26 mouse cellular contexts compared by ENCODE assay signal in genomic region chr1:188999981-189000380, GRCm38 (mm10). TPM values are rescaled to one million over a fixed set of nuclear protein-coding genes. Genes with fewer than 3 reads are reported as not detected.
DNase-seq lines count a peak whose midpoint lies in the region; ATAC-seq and TF ChIP-seq lines count a peak whose summit lies in the region.
"Had no signal": no experiment of that assay in that cellular context is flagged by ENCODE, and none has a peak within 500 bp of the region (broad histone marks: within the 10 kb centered on the region; RNA-seq: fewer than 3 reads in every experiment).

No protein-coding gene starts in this region.

- no peak overlapping the region for H3K9ac ChIP-seq in liver, postnatal 0 days (replicated peaks)
- H3K9ac ChIP-seq in liver, embryonic 11.5 days (ENCODE audit: low read depth, low read length): no peak overlapping the region
- H3K9ac ChIP-seq: forebrain, embryonic 13.5 days; heart, embryonic 12.5 days; heart, embryonic 15.5 days; hindbrain, embryonic 12.5 days; hindbrain, embryonic 15.5 days had no signal

- no peaks in the 10 kb centered on the region for H3K27me3 ChIP-seq in liver, postnatal 0 days (ENCODE audit: insufficient read depth, low read length)
- H3K27me3 ChIP-seq in liver, embryonic 11.5 days (replicated peaks; ENCODE audit: control insufficient read depth, insufficient read depth, low read length): no peaks in the 10 kb centered on the region
- H3K27me3 ChIP-seq in spleen, adult 2 months (ENCODE audit: control insufficient read depth, insufficient read depth, low read length): no peaks in the 10 kb centered on the region
- no peaks in the 10 kb centered on the region for H3K27me3 ChIP-seq in hindbrain, embryonic 10.5 days (ENCODE audit: insufficient read depth, poor library complexity, severe bottlenecking)
- H3K27me3 ChIP-seq: forebrain, embryonic 13.5 days; heart, embryonic 12.5 days; heart, embryonic 15.5 days; hindbrain, embryonic 12.5 days; hindbrain, embryonic 15.5 days had no signal

- no peak for TF ChIP-seq CTCF in liver, postnatal 0 days (IDR thresholded peaks at IDR 0.05; ENCODE audit: low read depth)
- TF ChIP-seq CTCF in spleen, adult 2 months (IDR thresholded peaks at IDR 0.05; ENCODE audit: extremely low read depth, insufficient read depth, insufficient read length, insufficient replicate concordance): no peak

- no peak for TF ChIP-seq POLR2A in spleen, adult 2 months (IDR thresholded peaks at IDR 0.05; ENCODE audit: low read depth, low read length)

- no peak overlapping the region for H3K4me2 ChIP-seq in liver, postnatal 0 days (ENCODE audit: low read depth, low read length)
- no peak overlapping the region for H3K4me2 ChIP-seq in liver, embryonic 11.5 days
- H3K4me2 ChIP-seq: forebrain, embryonic 13.5 days; heart, embryonic 12.5 days; heart, embryonic 15.5 days; hindbrain, embryonic 12.5 days; hindbrain, embryonic 15.5 days had no signal

- no peaks in the 10 kb centered on the region for H3K9me3 ChIP-seq in liver, postnatal 0 days (ENCODE audit: low read length)
- no peaks in the 10 kb centered on the region for H3K9me3 ChIP-seq in liver, embryonic 11.5 days (ENCODE audit: control insufficient read depth, low read length)
- H3K9me3 ChIP-seq in hindbrain, embryonic 10.5 days: no peaks in the 10 kb centered on the region
- H3K9me3 ChIP-seq: forebrain, embryonic 10.5 days; forebrain, embryonic 13.5 days; heart, embryonic 12.5 days; heart, embryonic 15.5 days; hindbrain, embryonic 12.5 days; hindbrain, embryonic 15.5 days had no signal

- H3K4me3 ChIP-seq in liver, postnatal 0 days (ENCODE audit: low read depth, low read length): no peak overlapping the region
- H3K4me3 ChIP-seq in liver, embryonic 11.5 days (ENCODE audit: low read depth, low read length): no peak overlapping the region
- H3K4me3 ChIP-seq in spleen, adult 2 months (ENCODE audit: extremely low read depth, insufficient read depth, insufficient read length): no peak overlapping the region
- no peak overlapping the region for H3K4me3 ChIP-seq in hindbrain, embryonic 10.5 days
- H3K4me3 ChIP-seq: forebrain, embryonic 10.5 days; forebrain, embryonic 13.5 days; heart, adult 2 months; heart, embryonic 12.5 days; heart, embryonic 15.5 days; hindbrain, embryonic 12.5 days; hindbrain, embryonic 15.5 days had no signal

- WGBS in liver, postnatal 0 days (ENCODE audit: insufficient replicate concordance): 84% methylated on average over 10 of the region's 10 CpGs
- 91% methylated on average over 10 of the region's 10 CpGs for WGBS in liver, embryonic 11.5 days
- 63% methylated on average over 10 of the region's 10 CpGs for WGBS in spleen, adult 2 months
- WGBS in hindbrain, embryonic 10.5 days: 93% methylated on average over 10 of the region's 10 CpGs

- ATAC-seq in liver, postnatal 0 days: no peak
- ATAC-seq in liver, embryonic 11.5 days (replicated peaks; ENCODE audit: low FRiP score): no peak
- ATAC-seq in neutrophil, adult 5-6 weeks (ENCODE audit: extremely low read depth, insufficient number of reproducible peaks, low FRiP score, poor library complexity, severe bottlenecking): peak; percentile 28; the same call in 1 of the 2 replicates
- ATAC-seq: activated CD4-positive, CD25-positive, alpha-beta regulatory T cell, adult 4 months; CD4-positive, CD25-positive, alpha-beta regulatory T cell, adult 4 months; forebrain, embryonic 13.5 days; forebrain, embryonic 16.5 days had no signal

- no peak for DNase-seq in liver, postnatal 0 days
- DNase-seq in liver, embryonic 11.5 days (ENCODE audit: low spot score): no peak
- peak in 1 of 2 experiments; percentile 41 for DNase-seq in spleen, adult 2 months (ENCODE audit: low read depth in 1 of 2, low spot score in 2 of 2)
- no peak for DNase-seq in spleen, postnatal 4 days (ENCODE audit: low spot score in 2 of 2)
- DNase-seq in hindbrain, embryonic 10.5 days (ENCODE audit: low spot score): no peak
- DNase-seq in retina, embryonic 14.5 days (ENCODE audit: low spot score): no peak
- DNase-seq: adrenal gland, adult 8-10 months; adrenal gland, postnatal 25 days; cerebellum, adult 18-20 months; cerebellum, adult 9-10 months; cerebellum, postnatal 14 days; gastrocnemius, postnatal 10 days; gastrocnemius, postnatal 36 days; heart, adult 2 months; heart, postnatal 14 days; heart, postnatal 4 days had no signal

- H3K4me1 ChIP-seq in liver, postnatal 0 days (ENCODE audit: insufficient read depth): no peaks in the 10 kb centered on the region
- H3K4me1 ChIP-seq in liver, embryonic 11.5 days (replicated peaks; ENCODE audit: control insufficient read depth, insufficient read depth, low read length): no peaks in the 10 kb centered on the region
- no peaks in the 10 kb centered on the region; the same call in 1 of the 2 replicates for H3K4me1 ChIP-seq in spleen, adult 2 months (ENCODE audit: control insufficient read depth, insufficient read depth, insufficient read length)
- peaks cover 7% of the 10 kb centered on the region for H3K4me1 ChIP-seq in hindbrain, embryonic 10.5 days (replicated peaks)
- H3K4me1 ChIP-seq: heart, embryonic 15.5 days had no signal

- peak overlapping the region; percentile 4; the same call in 1 of the 2 replicates for H3K27ac ChIP-seq in liver, postnatal 0 days (ENCODE audit: low read depth)
- H3K27ac ChIP-seq in liver, embryonic 11.5 days (ENCODE audit: low read depth, low read length): no peak overlapping the region
- peak overlapping the region; percentile 79 for H3K27ac ChIP-seq in spleen, adult 2 months (ENCODE audit: insufficient read depth, low read length)
- no peak overlapping the region for H3K27ac ChIP-seq in hindbrain, embryonic 10.5 days
- H3K27ac ChIP-seq: forebrain, embryonic 10.5 days; forebrain, embryonic 13.5 days; heart, adult 2 months; heart, embryonic 15.5 days; hindbrain, embryonic 12.5 days; hindbrain, embryonic 15.5 days had no signal

- H3K36me3 ChIP-seq in liver, postnatal 0 days (replicated peaks; ENCODE audit: insufficient read depth, low read length): peaks cover 25% of the 10 kb centered on the region
- peaks cover 21% of the 10 kb centered on the region for H3K36me3 ChIP-seq in liver, embryonic 11.5 days (ENCODE audit: control insufficient read depth, insufficient read depth, low read length)
- peaks cover 21% of the 10 kb centered on the region for H3K36me3 ChIP-seq in spleen, adult 2 months (ENCODE audit: control insufficient read depth, insufficient read depth, low read length)
- peaks cover 69% of the 10 kb centered on the region for H3K36me3 ChIP-seq in hindbrain, embryonic 10.5 days

- TF ChIP-seq EP300 in liver, postnatal 0 days (IDR thresholded peaks at IDR 0.05; ENCODE audit: low read depth): no peak

RNA-seq across cellular contexts. Expression of gene Kctd3, which starts 7.7 kb away (rescaled TPM):
- polyA plus RNA-seq in liver, postnatal 0 days (2015; fragmentation: Nextera tagmentation; extraction: Ambion mirVana): 6.0 TPM in 2 replicates
- 22.7 and 23.8 TPM in 2 replicates for polyA plus RNA-seq in liver, embryonic 11.5 days (2014; fragmentation: Nextera tagmentation; extraction: Ambion mirVana)
- 25.4 and 40.9 TPM in 2 replicates for polyA plus RNA-seq in spleen, adult 2 months (2012; rRNA removed)
- 68.0 and 73.3 TPM in 2 replicates for total RNA-seq in neutrophil, adult 5-6 weeks (2017)
- 29.1 and 31.6 TPM in 2 replicates for polyA plus RNA-seq in hindbrain, embryonic 10.5 days (2016; fragmentation: Nextera tagmentation; extraction: Ambion mirVana)

Comparison
In these comparisons a context has a peak if more than half of its experiments do, and no peak if none do; other contexts are left out.
1. H3K27ac ChIP-seq: peak in liver, postnatal 0 days (single experiment) and spleen, adult 2 months (single experiment); none in liver, embryonic 11.5 days (single experiment) and hindbrain, embryonic 10.5 days (single experiment).